Mouse (Mus musculus) thymus, postnatal 0 days (tissue): ENCODE measurements around the gene Gm20388. TPM values are rescaled to one million over a fixed set of nuclear protein-coding genes. Genes with fewer than 3 reads are reported as not detected.

ENCODE experiments used
- DNase-seq: peaks from one replicate; pipeline ENCODE4 v3.0.0-alpha.2; 2015; ENCODE audit warnings: low spot score
- polyA plus RNA-seq: library from polyadenylated mRNA; unstranded; fragments of >200 nt; fragmentation: Nextera tagmentation; extraction: Ambion mirVana; gene quantifications from 2 replicates; pipeline ENCODE4 v1.2.1, GENCODE M21; 2015

Gm20388 gene
- polyA plus RNA-seq, 1 experiment from 2014 or later, result not detected

GRCm38 (mm10) chr8:123117127-123117731 lies 3206.6 kb downstream of the Gm20388 start, which contains the start of gene Cpne7:
Gene Cpne7, plus strand, starts transcription at chr8:123117374.
- DNase-seq, result no peak

GRCm38 (mm10) chr8:123117744-123118143 lies 3207.1 kb downstream of the Gm20388 start:
- no peak for DNase-seq

GRCm38 (mm10) chr8:123122059-123122458 lies 3211.4 kb downstream of the Gm20388 start:
- no peak for DNase-seq

- no peak for DNase-seq
These were observed 3212.0 kb downstream of the Gm20388 start for GRCm38 (mm10) chr8:123122670-123123069.

- DNase-seq, result no peak
These were observed 3215.7 kb downstream of the Gm20388 start for GRCm38 (mm10) chr8:123126193-123126816.

- DNase-seq, result no peak
These were observed 3220.4 kb downstream of the Gm20388 start for GRCm38 (mm10) chr8:123131041-123131440.

- DNase-seq, result no peak
These were observed 3222.3 kb downstream of the Gm20388 start for GRCm38 (mm10) chr8:123132953-123133352.

GRCm38 (mm10) chr8:123134149-123134713 lies 3223.6 kb downstream of the Gm20388 start:
- no peak for DNase-seq

- DNase-seq, result no peak
These were observed 3224.8 kb downstream of the Gm20388 start for GRCm38 (mm10) chr8:123135406-123135805.

GRCm38 (mm10) chr8:123135806-123136205 lies 3225.2 kb downstream of the Gm20388 start:
- no peak for DNase-seq

- no peak for DNase-seq
These were observed 3225.6 kb downstream of the Gm20388 start for GRCm38 (mm10) chr8:123136287-123136686.

- DNase-seq, result peak; percentile 10
These were observed 3227.0 kb downstream of the Gm20388 start for GRCm38 (mm10) chr8:123137645-123138077.

GRCm38 (mm10) chr8:123138741-123139140 lies 3228.1 kb downstream of the Gm20388 start:
- DNase-seq, result no peak

GRCm38 (mm10) chr8:123141741-123142462 lies 3231.3 kb downstream of the Gm20388 start:
- no peak for DNase-seq

- DNase-seq, result no peak
These were observed 3234.6 kb downstream of the Gm20388 start for GRCm38 (mm10) chr8:123145279-123145678.

- no peak for DNase-seq
These were observed 3235.7 kb downstream of the Gm20388 start for GRCm38 (mm10) chr8:123146390-123146789.

GRCm38 (mm10) chr8:123150737-123151171 lies 3240.1 kb downstream of the Gm20388 start:
- DNase-seq, result no peak

GRCm38 (mm10) chr8:123155177-123155576 lies 3244.5 kb downstream of the Gm20388 start:
- DNase-seq, result no peak

- no peak for DNase-seq
These were observed 3245.6 kb downstream of the Gm20388 start for GRCm38 (mm10) chr8:123156070-123156773.

GRCm38 (mm10) chr8:123157888-123158465 lies 3247.3 kb downstream of the Gm20388 start, which contains the start of gene Sult5a1:
Gene Sult5a1, minus strand, starts transcription at chr8:123158315.
- DNase-seq, result no peak

- no peak for DNase-seq
These were observed 3270.8 kb downstream of the Gm20388 start for GRCm38 (mm10) chr8:123181391-123181790.
